Mouse (Mus musculus) lung, embryonic 15.5 days (tissue): ENCODE measurements around the gene Itih3. TPM values are rescaled to one million over a fixed set of nuclear protein-coding genes. Genes with fewer than 3 reads are reported as not detected.

Experiments used
- polyA plus RNA-seq: library from polyadenylated mRNA; unstranded; fragments of >200 nt; fragmentation: Nextera tagmentation; extraction: Ambion mirVana; gene quantifications from 2 replicates; pipeline ENCODE4 v1.2.1, GENCODE M21; 2015

Gene Itih3
- polyA plus RNA-seq, 1 experiment from 2014 or later = 0.50 TPM

Other genes with a start within 250 kb of the Itih3 start
- 11.7 and 12.7 TPM in 2 replicates for gene Sfmbt1, start 208.9 kb downstream of the Itih3 start, polyA plus RNA-seq
- gene Tmem110, start 98.2 kb downstream of the Itih3 start, polyA plus RNA-seq = 29.9 and 30.0 TPM in 2 replicates
- 8.0 and 9.3 TPM in 2 replicates for gene Mustn1, start 44.6 kb downstream of the Itih3 start, polyA plus RNA-seq
- gene Itih4, start 37.3 kb downstream of the Itih3 start, polyA plus RNA-seq = 0.16 and 0.70 TPM in 2 replicates
- gene Itih1, start 19.5 kb upstream of the Itih3 start, polyA plus RNA-seq = 0.06 and 0.31 TPM in 2 replicates
- 12.8 and 13.1 TPM in 2 replicates for gene Nek4, start 27.6 kb upstream of the Itih3 start, polyA plus RNA-seq
- 67.0 and 70.1 TPM in 2 replicates for gene Glt8d1, start 77.6 kb upstream of the Itih3 start, polyA plus RNA-seq
- gene Spcs1, start 77.9 kb upstream of the Itih3 start, polyA plus RNA-seq = 399 and 416 TPM in 2 replicates
- gene Pbrm1, start 95.4 kb upstream of the Itih3 start, polyA plus RNA-seq = 131 and 140 TPM in 2 replicates
- 81.4 and 89.4 TPM in 2 replicates for gene Gnl3, start 95.4 kb upstream of the Itih3 start, polyA plus RNA-seq
- 70.8 and 75.2 TPM in 2 replicates for gene Smim4, start 205.2 kb upstream of the Itih3 start, polyA plus RNA-seq
- gene Nt5dc2, start 207.3 kb upstream of the Itih3 start, polyA plus RNA-seq = 451 and 472 TPM in 2 replicates
- gene Stab1, start 244.9 kb upstream of the Itih3 start, polyA plus RNA-seq = 45.3 and 53.6 TPM in 2 replicates